Mouse (Mus musculus): Measurements from ENCODE around the gene Wfdc9.

DNA sequence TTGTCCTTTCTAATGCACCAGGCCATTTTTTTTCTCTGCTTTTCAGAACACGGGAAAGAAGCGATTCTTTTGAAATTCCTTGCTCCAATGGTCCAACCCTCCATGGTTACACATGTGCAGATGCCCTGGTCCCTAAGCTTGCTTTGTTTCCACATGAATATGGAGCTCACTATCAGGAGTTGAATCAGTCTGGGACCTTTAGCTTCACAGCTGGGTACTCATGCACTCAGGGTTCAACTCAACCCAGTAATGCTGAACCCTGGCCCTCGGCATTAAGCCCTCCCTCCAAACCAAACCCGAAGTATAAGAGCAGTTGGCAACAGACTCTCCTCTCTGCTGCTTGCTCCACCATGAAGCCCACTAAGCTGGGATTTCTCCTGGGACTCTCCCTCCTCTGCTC, 41.8 kb upstream of the Wfdc9 start, which contains the start of gene Spint4:
- TF ChIP-seq POLR2A (IDR thresholded peaks at IDR 0.05; ENCODE audit: insufficient read depth, low read depth, low read length) (no peak), EP300 (IDR thresholded peaks at IDR 0.05; ENCODE audit: insufficient read depth, low read depth, low read length) (no peak), CTCF (IDR thresholded peaks at IDR 0.05) (no peak)
